Mouse (Mus musculus) G1E (cell line): ENCODE measurements at regions not wholly inside any gene's neighbourhood (a gene's known extent, or its start where the extent isn't known, plus 50 kb on each side); places are given as distances from the start of the nearest gene placed in this dataset.

Experiments used
- ATAC-seq: 2 replicates; pipeline ENCODE4 v1.8.0; 2016; ENCODE audit warnings: mild to moderate bottlenecking; ENCODE audit not compliant: insufficient number of reproducible peaks, poor library complexity, low FRiP score, severe bottlenecking; ENCODE audit errors: extremely low read depth
- DNase-seq: peaks from one replicate; pipeline ENCODE4 v3.0.0; 2012; ENCODE audit warnings: low spot score
- H3K27me3 ChIP-seq: 2 replicates; pipeline ENCODE4 v1.6.1; 2012; ENCODE audit warnings: mild to moderate bottlenecking, low read length, inconsistent platforms; ENCODE audit not compliant: insufficient read depth
- H3K36me3 ChIP-seq: replicated peaks from 2 replicates; pipeline ENCODE3; 2012; ENCODE audit warnings: mild to moderate bottlenecking, inconsistent platforms
- H3K4me1 ChIP-seq: 2 replicates; pipeline ENCODE4 v1.6.1; 2012; ENCODE audit warnings: low read depth, low read length, inconsistent platforms, mixed read lengths; ENCODE audit not compliant: insufficient read depth
- H3K4me3 ChIP-seq: 2 replicates; pipeline ENCODE4 v1.5.1; 2012; ENCODE audit warnings: low read depth, mild to moderate bottlenecking, inconsistent platforms, low read length, moderate library complexity, mixed read lengths
- H3K9me3 ChIP-seq: replicated peaks from 2 replicates; pipeline ENCODE4 v1.6.1; 2012; ENCODE audit warnings: inconsistent platforms
- CTCF ChIP-seq: IDR thresholded peaks from 2 replicates; pipeline ENCODE4 v1.5.1; 2012; ENCODE audit warnings: low read depth, low read length, inconsistent platforms, mixed read lengths
- GATA1 ChIP-seq: IDR thresholded peaks from 2 replicates; pipeline ENCODE4 v1.6.1; 2012; ENCODE audit warnings: borderline replicate concordance, low read length, inconsistent platforms, mixed read lengths
- GATA2 ChIP-seq: IDR thresholded peaks from 2 replicates; pipeline ENCODE4 v1.6.1; 2012; ENCODE audit warnings: low read depth, low read length, inconsistent platforms, borderline replicate concordance
- POLR2AphosphoS5 ChIP-seq: IDR thresholded peaks from 2 replicates; pipeline ENCODE4 v1.6.1; 2012; ENCODE audit warnings: low read depth, low read length, inconsistent platforms; ENCODE audit not compliant: insufficient replicate concordance
- TAL1 ChIP-seq: conservative IDR thresholded peaks from 2 replicates; pipeline ENCODE4 v1.6.1; 2012; ENCODE audit warnings: low read depth, low read length, inconsistent platforms, mixed read lengths

DNA sequence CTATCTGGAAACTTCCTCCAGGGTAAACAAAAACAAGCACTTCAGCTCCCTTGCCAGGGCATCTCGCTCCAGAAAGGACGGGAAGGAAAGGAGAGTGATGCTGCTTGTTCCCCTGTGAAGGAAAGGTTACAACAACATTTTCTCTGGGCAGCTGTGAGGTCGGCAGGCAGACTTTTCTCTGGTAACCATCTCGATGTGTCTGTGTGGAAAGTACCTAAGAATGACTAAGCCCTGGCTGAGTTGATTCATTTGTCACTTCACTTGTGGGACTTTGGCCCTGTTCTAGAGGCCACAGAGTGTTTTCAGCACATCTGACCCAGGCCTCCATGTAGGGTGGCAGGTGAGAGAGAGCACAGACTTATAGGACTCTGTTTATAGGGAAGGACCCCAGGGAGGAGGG is 201.0 kb upstream of the Klf4 start:
- Histone ChIP-seq H3K36me3 (no peaks in the 10 kb centered on the region), H3K9me3 (peaks cover 38% of the 10 kb centered on the region), H3K27me3 (no peaks in the 10 kb centered on the region), H3K4me1 (no peaks in the 10 kb centered on the region), H3K4me3 (no peak overlapping the region)
- TF ChIP-seq CTCF (no peak), GATA1 (no peak), TAL1 (no peak), POLR2AphosphoS5 (no peak), GATA2 (no peak)
- DNase-seq (no peak), ATAC-seq (no peak)

DNA sequence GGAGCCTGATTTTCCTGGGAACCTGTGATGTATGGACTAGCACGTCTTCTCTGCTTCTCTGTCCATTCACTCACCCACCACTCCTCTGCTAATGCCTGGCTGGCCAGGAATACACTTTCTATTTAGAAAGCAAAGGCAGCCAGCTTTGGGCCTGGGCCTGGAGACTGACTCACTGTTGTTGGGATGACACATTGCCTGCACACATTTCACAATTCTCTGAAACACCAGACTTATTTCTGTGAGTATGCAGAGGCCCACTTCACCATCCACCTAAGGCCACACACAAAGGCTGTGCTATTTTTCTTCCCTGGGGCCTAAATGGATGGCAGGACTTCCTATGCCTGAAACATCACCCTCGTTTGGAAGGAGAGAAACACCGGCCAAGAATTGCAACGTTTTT is 199.7 kb upstream of the Klf4 start:
- no peaks in the 10 kb centered on the region for H3K4me1 ChIP-seq
- peaks cover 40% of the 10 kb centered on the region for H3K9me3 ChIP-seq
- H3K36me3 ChIP-seq, result no peaks in the 10 kb centered on the region
- H3K4me3 ChIP-seq, result no peak overlapping the region
- no peak for ATAC-seq
- H3K27me3 ChIP-seq, result no peaks in the 10 kb centered on the region
- no peak for DNase-seq
- TF ChIP-seq POLR2AphosphoS5 (no peak), GATA2 (no peak), CTCF (no peak), TAL1 (no peak), GATA1 (no peak)

DNA sequence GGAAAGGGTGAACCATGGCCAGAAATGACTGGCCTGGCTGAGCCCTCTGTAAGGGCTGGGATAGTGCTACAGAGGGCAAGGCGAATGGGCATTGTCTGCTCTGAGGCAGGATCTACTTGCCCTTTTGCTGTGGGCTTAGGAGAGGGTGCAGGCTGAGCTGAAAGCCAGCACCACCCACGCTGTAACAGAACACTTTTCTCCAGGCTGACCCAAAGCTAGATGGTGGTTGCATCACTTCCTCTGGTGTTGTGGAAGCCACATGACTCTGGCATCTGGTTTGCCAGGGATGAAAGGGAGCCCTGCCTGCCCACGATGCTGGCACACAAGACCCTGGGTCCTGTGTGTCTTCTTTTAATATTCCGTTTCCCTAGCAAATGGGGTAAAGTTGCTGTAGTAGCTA is 198.0 kb upstream of the Klf4 start:
- ATAC-seq (no peak), DNase-seq (no peak)
- no peak for TF ChIP-seq CTCF
- TF ChIP-seq GATA2, result no peak
- no peak for TF ChIP-seq POLR2AphosphoS5
- TF ChIP-seq GATA1, result no peak
- TF ChIP-seq TAL1, result no peak
- H3K4me1 ChIP-seq, result no peaks in the 10 kb centered on the region
- no peaks in the 10 kb centered on the region for H3K36me3 ChIP-seq
- H3K27me3 ChIP-seq, result no peaks in the 10 kb centered on the region
- no peak overlapping the region for H3K4me3 ChIP-seq
- peaks cover 53% of the 10 kb centered on the region for H3K9me3 ChIP-seq

DNA sequence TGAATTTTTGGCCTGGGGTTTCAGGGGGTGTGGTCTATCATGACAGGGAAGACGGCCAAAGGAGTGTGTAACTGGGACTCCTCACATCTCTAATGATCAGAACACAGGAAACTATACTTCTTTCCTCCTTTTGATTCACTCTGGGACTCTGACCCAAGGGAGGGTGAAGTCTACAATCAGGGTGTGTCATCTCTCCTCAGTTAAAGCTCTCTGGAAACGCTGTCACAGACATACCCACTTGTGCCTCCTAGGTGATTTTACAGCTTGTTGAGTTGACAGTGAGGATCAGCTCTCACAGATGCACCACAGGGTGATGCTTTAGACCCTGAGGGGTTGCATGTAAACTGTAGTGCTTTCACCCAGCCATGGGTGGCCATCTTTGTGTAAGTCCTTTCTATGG is 194.9 kb upstream of the Klf4 start:
- no peak overlapping the region for H3K4me3 ChIP-seq
- H3K36me3 ChIP-seq, result no peaks in the 10 kb centered on the region
- peaks cover 50% of the 10 kb centered on the region for H3K9me3 ChIP-seq
- no peaks in the 10 kb centered on the region for H3K27me3 ChIP-seq
- no peak for DNase-seq
- no peak for ATAC-seq
- TF ChIP-seq TAL1, result no peak
- no peak for TF ChIP-seq POLR2AphosphoS5
- no peak for TF ChIP-seq GATA1
- TF ChIP-seq GATA2, result no peak
- TF ChIP-seq CTCF, result no peak
- H3K4me1 ChIP-seq, result no peaks in the 10 kb centered on the region

DNA sequence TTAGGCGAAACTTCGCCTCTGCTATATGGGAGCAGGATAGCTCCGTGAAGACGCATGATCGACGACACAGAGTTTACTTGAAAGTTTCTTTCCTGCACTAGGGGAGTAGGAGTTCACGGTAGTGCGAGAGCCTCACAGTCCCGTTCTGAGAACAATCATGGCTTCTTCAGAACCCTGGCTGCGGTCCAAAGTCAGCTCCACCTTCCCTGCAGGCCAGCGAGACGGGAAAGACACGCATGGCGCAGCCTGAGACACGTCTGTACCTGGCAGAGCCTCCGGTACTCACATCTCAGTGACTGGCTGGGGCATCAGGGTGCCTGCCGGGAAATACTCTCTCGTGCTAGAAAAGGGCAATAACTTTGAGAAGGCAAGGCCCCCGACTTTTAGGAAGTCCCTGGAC is 193.8 kb upstream of the Klf4 start:
- H3K4me3 ChIP-seq, result no peak overlapping the region
- H3K9me3 ChIP-seq, result peaks cover 53% of the 10 kb centered on the region
- no peaks in the 10 kb centered on the region for H3K36me3 ChIP-seq
- no peak for TF ChIP-seq GATA1
- DNase-seq, result no peak
- ATAC-seq, result no peak
- H3K4me1 ChIP-seq, result no peaks in the 10 kb centered on the region
- no peaks in the 10 kb centered on the region for H3K27me3 ChIP-seq

DNA sequence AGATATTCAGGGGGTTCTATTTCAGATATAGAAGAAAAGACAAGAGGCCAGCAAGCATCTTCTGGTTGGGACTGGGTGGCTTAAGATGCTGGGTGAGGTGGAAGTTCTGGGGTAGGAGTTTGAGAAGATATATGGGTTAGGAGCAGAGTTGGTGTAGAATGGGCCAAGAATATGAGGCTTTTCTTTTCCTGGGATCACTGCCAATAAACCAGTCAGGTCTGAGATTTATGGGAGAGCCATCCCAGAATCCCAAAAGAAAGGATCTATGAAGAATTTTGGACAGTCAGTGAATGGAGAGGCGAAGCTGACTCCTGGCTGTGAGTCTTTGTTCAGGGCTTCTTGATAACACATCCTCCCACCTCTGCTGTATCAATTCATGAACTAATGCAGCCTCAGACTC is 192.0 kb upstream of the Klf4 start:
- H3K4me1 ChIP-seq, result no peaks in the 10 kb centered on the region
- TF ChIP-seq CTCF, result no peak
- no peak for TF ChIP-seq POLR2AphosphoS5
- TF ChIP-seq GATA1, result no peak
- TF ChIP-seq GATA2, result no peak
- no peak for TF ChIP-seq TAL1
- H3K9me3 ChIP-seq, result peaks cover 60% of the 10 kb centered on the region
- H3K27me3 ChIP-seq, result no peaks in the 10 kb centered on the region
- no peak overlapping the region for H3K4me3 ChIP-seq
- ATAC-seq, result no peak
- no peaks in the 10 kb centered on the region for H3K36me3 ChIP-seq
- DNase-seq, result no peak

DNA sequence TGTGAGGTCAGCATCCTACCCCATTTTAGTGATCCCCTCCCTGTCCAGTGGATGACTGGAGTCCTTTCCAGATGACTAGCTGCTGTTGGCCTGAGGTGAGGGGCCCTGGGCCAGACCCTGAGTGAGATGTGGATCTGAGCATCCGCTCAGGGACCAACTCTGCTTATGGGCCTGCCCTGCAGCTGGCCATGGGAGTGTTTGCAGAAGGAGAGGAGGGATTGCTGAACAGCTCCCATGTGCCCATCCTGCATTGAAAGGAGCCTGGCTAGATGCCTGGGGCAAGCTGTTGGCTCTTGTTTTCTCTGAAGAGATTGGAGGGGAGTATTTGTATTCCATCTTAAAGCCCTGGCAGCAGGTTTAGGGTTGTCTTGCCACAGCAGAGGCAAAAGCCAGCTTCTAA is 190.9 kb upstream of the Klf4 start:
- Histone ChIP-seq H3K4me1 (no peaks in the 10 kb centered on the region), H3K27me3 (no peaks in the 10 kb centered on the region), H3K36me3 (no peaks in the 10 kb centered on the region), H3K4me3 (no peak overlapping the region), H3K9me3 (peaks cover 58% of the 10 kb centered on the region)
- ATAC-seq, result no peak
- TF ChIP-seq GATA1 (no peak), TAL1 (no peak), GATA2 (no peak), POLR2AphosphoS5 (no peak), CTCF (no peak)
- no peak for DNase-seq
